Mouse (Mus musculus): ENCODE measurements at regions not wholly inside any gene's neighbourhood (a gene's known extent, or its start where the extent isn't known, plus 50 kb on each side); places are given as distances from the start of the nearest gene placed in this dataset.

GRCm38 (mm10) chr10:117429459-117430183 is 49.8 kb upstream of the Cpsf6 start:
- ATAC-seq (ENCODE audit: low FRiP score, low TSS enrichment): no peak
- H3K36me3 ChIP-seq (ENCODE audit: control insufficient read depth, insufficient read depth, low read length): no peaks in the 10 kb centered on the region
- H3K27me3 ChIP-seq (ENCODE audit: control insufficient read depth, insufficient read depth, low read length): no peaks in the 10 kb centered on the region
- no peaks in the 10 kb centered on the region for H3K9me3 ChIP-seq (ENCODE audit: control insufficient read depth, low read length)
- WGBS: 89% methylated on average over 19 of the region's 19 CpGs
- no peak overlapping the region for H3K27ac ChIP-seq (ENCODE audit: low read depth, low read length)
- no peak overlapping the region for H3K9ac ChIP-seq (ENCODE audit: low read depth, low read length)
- H3K4me1 ChIP-seq (ENCODE audit: control insufficient read depth, insufficient read depth, low read length): peaks cover under 1% of the 10 kb centered on the region; the same call in 1 of the 2 replicates
- H3K4me3 ChIP-seq (ENCODE audit: low read length): no peak overlapping the region
- no peak overlapping the region for H3K4me2 ChIP-seq (replicated peaks; ENCODE audit: low read depth, low read length)
